Mouse (Mus musculus): ENCODE data around the gene Camkk2. TPM values are rescaled to one million over a fixed set of nuclear protein-coding genes. Genes with fewer than 3 reads are reported as not detected.

Camkk2 gene
- polyA plus RNA-seq, 1 experiment = 65.3 TPM

- no peak for TF ChIP-seq CTCF (IDR thresholded peaks at IDR 0.05; ENCODE audit: low read depth, low read length)
- TF ChIP-seq POLR2A (IDR thresholded peaks at IDR 0.05; ENCODE audit: borderline replicate concordance, low read depth, low read length) = no peak
- H3K4me3 ChIP-seq (ENCODE audit: insufficient read depth, low read length) = no peak overlapping the region
Observed at GRCm38 (mm10) chr5:122805503-122805902, 26.3 kb upstream of the Camkk2 start.

DNA sequence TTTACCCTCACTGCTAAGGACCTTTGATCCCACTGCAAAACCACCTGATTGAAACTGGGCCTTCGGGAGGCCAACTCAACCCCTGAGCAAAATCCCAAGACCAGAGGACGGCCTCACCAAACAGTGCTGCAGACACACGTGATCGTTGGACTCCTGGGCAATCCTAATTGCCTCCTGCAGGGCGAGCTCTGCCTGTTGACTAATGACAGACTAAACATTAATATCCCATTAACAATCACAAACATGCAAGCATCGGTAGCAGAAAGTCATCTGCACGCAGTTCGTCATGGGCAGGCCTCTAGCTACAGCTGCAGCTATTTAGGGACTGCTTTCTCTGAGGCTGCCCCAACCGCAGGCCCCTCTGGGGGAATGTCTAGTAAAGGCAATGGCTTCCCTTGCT is 23.5 kb upstream of the Camkk2 start:
- no peak for TF ChIP-seq POLR2A (IDR thresholded peaks at IDR 0.05; ENCODE audit: borderline replicate concordance, low read depth, low read length)
- TF ChIP-seq CTCF (IDR thresholded peaks at IDR 0.05; ENCODE audit: low read depth, low read length) = no peak
- H3K27ac ChIP-seq (ENCODE audit: insufficient read depth, low read depth, low read length) = no peak overlapping the region
- no peak overlapping the region for H3K4me3 ChIP-seq (ENCODE audit: insufficient read depth, low read length)
- no peaks in the 10 kb centered on the region for H3K4me1 ChIP-seq (ENCODE audit: control insufficient read depth, insufficient read depth, low read length)

More at GRCm38 (mm10) chr5:122805503-122805902, 26.3 kb upstream of the Camkk2 start:
- H3K27ac ChIP-seq (ENCODE audit: insufficient read depth, low read depth, low read length) = no peak overlapping the region
- H3K4me1 ChIP-seq (ENCODE audit: control insufficient read depth, insufficient read depth, low read length) = no peaks in the 10 kb centered on the region

- no peak for TF ChIP-seq CTCF (IDR thresholded peaks at IDR 0.05; ENCODE audit: low read depth, low read length)
- TF ChIP-seq POLR2A (IDR thresholded peaks at IDR 0.05; ENCODE audit: borderline replicate concordance, low read depth, low read length) = no peak
- Histone ChIP-seq H3K4me1 (ENCODE audit: control insufficient read depth, insufficient read depth, low read length) (no peaks in the 10 kb centered on the region), H3K27ac (ENCODE audit: insufficient read depth, low read depth, low read length) (no peak overlapping the region), H3K4me3 (ENCODE audit: insufficient read depth, low read length) (no peak overlapping the region)
Observed at GRCm38 (mm10) chr5:122801684-122802083, 22.5 kb upstream of the Camkk2 start.

- Histone ChIP-seq H3K27ac (ENCODE audit: insufficient read depth, low read depth, low read length) (no peak overlapping the region), H3K4me3 (ENCODE audit: insufficient read depth, low read length) (no peak overlapping the region), H3K4me1 (ENCODE audit: control insufficient read depth, insufficient read depth, low read length) (no peaks in the 10 kb centered on the region)
- TF ChIP-seq POLR2A (IDR thresholded peaks at IDR 0.05; ENCODE audit: borderline replicate concordance, low read depth, low read length) (no peak), CTCF (IDR thresholded peaks at IDR 0.05; ENCODE audit: low read depth, low read length) (no peak)
Observed at GRCm38 (mm10) chr5:122800345-122801010, 21.3 kb upstream of the Camkk2 start.

GRCm38 (mm10) chr5:122799379-122800344 is 20.5 kb upstream of the Camkk2 start:
- Histone ChIP-seq H3K4me3 (ENCODE audit: insufficient read depth, low read length) (no peak overlapping the region), H3K4me1 (ENCODE audit: control insufficient read depth, insufficient read depth, low read length) (no peaks in the 10 kb centered on the region), H3K27ac (ENCODE audit: insufficient read depth, low read depth, low read length) (no peak overlapping the region)
- TF ChIP-seq CTCF (IDR thresholded peaks at IDR 0.05; ENCODE audit: low read depth, low read length) (no peak), POLR2A (IDR thresholded peaks at IDR 0.05; ENCODE audit: borderline replicate concordance, low read depth, low read length) (no peak)

- H3K4me1 ChIP-seq (ENCODE audit: control insufficient read depth, insufficient read depth, low read length) = no peaks in the 10 kb centered on the region
- no peak overlapping the region for H3K4me3 ChIP-seq (ENCODE audit: insufficient read depth, low read length)
- no peak for TF ChIP-seq POLR2A (IDR thresholded peaks at IDR 0.05; ENCODE audit: borderline replicate concordance, low read depth, low read length)
- no peak for TF ChIP-seq CTCF (IDR thresholded peaks at IDR 0.05; ENCODE audit: low read depth, low read length)
- no peak overlapping the region for H3K27ac ChIP-seq (ENCODE audit: insufficient read depth, low read depth, low read length)
Observed at GRCm38 (mm10) chr5:122798557-122799378, 19.6 kb upstream of the Camkk2 start.

DNA sequence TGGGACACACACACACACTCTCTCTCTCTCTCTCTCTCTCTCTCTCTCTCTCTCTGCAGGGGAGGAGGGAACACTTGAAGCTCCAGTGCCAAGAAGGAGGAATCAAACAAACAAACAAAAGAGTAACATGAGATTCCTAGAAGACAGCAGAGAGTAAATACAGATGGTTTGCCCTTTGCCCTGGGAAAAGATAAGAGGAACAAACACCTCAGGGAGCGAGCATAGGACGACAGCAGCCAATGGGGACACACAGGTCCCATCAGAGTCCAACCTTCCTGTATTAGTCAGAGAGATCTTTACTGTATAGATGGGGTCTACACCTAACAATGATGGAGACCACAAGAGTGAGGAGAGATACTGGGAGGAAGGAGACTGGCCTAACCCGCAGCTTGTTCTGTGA is 18.7 kb upstream of the Camkk2 start:
- TF ChIP-seq CTCF (IDR thresholded peaks at IDR 0.05; ENCODE audit: low read depth, low read length) = no peak
- TF ChIP-seq POLR2A (IDR thresholded peaks at IDR 0.05; ENCODE audit: borderline replicate concordance, low read depth, low read length) = no peak
- H3K4me3 ChIP-seq (ENCODE audit: insufficient read depth, low read length) = no peak overlapping the region
- no peaks in the 10 kb centered on the region for H3K4me1 ChIP-seq (ENCODE audit: control insufficient read depth, insufficient read depth, low read length)
- no peak overlapping the region for H3K27ac ChIP-seq (ENCODE audit: insufficient read depth, low read depth, low read length)

DNA sequence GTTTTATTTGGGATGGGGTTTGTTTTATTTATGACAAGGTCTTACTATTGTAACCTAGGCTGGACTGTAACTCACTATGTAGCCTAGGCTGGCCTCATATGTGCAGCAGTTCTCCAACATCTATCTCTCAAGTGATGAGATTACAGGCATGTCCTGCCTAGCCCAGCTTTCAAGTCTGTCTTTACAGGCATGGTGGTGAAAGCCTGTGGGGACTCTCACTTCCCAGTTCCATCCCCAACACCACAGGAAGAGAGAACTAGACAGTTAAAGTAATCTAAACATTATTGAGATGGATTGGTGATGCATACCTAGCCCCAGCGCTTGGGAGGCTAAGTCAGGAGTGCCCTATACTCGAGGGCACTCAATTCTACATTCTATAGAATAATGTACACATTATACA is 9.5 kb upstream of the Camkk2 start:
- TF ChIP-seq CTCF (IDR thresholded peaks at IDR 0.05; ENCODE audit: low read depth, low read length) (no peak), POLR2A (IDR thresholded peaks at IDR 0.05; ENCODE audit: borderline replicate concordance, low read depth, low read length) (no peak)
- Histone ChIP-seq H3K4me3 (ENCODE audit: insufficient read depth, low read length) (no peak overlapping the region), H3K27ac (ENCODE audit: insufficient read depth, low read depth, low read length) (no peak overlapping the region), H3K4me1 (ENCODE audit: control insufficient read depth, insufficient read depth, low read length) (0 out of 2 replicates have a peak, but pooled peaks cover 5% of the 10 kb centered on the region)

DNA sequence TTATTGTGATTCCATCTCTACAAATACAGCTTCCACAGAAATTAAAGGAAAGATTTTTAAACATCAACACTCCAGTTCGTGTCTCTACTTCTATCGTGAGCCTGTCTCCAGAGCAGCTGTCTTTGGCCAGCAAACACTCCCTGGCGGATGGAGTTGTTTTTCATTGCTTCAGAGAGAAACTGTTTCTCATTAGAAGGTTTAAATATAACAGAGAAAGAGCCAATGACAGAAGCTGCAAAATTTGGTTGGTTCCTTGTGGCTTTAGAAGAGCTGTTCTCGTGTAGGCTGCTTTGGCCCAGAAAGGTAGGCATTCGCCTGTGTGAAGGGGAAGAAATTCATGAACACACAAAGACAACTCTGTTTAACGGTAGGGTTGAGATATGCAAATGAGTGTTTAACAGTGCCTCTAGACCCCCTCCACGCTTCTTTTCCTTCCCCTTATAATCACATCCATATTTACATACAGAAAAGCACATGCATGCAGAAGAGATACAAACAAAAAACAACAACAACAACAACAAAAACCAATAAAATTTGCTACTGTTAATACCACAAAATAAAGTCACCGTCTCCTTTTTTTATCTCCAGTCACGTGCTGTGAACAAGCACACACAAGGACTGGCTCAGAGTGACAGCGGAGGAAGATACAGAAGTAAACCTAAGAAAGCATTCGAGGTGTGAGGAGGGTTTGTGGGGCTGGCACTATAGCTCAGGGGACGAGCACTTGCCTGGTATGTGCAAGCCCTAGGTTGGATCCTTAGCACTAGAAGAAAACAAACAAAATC is 7.0 kb upstream of the Camkk2 start:
- no peak for TF ChIP-seq CTCF (IDR thresholded peaks at IDR 0.05; ENCODE audit: low read depth, low read length)
- no peak for TF ChIP-seq POLR2A (IDR thresholded peaks at IDR 0.05; ENCODE audit: borderline replicate concordance, low read depth, low read length)
- H3K4me3 ChIP-seq (ENCODE audit: insufficient read depth, low read length) = no peak overlapping the region
- H3K4me1 ChIP-seq (ENCODE audit: control insufficient read depth, insufficient read depth, low read length) = 0 out of 2 replicates have a peak, but pooled peaks cover 5% of the 10 kb centered on the region
- no peak overlapping the region for H3K27ac ChIP-seq (ENCODE audit: insufficient read depth, low read depth, low read length)
